Mouse (Mus musculus): ENCODE results near the gene Akain1. TPM values are rescaled to one million over a fixed set of nuclear protein-coding genes. Genes with fewer than 3 reads are reported as not detected.

Gene Akain1
- total RNA-seq, 1 experiment, result not detected

- DNase-seq (ENCODE audit: low read depth, low spot score), result no peak
- Histone ChIP-seq H3K9ac (ENCODE audit: insufficient read depth, low read depth, low read length, poor library complexity, severe bottlenecking) (no peak overlapping the region), H3K9me3 (ENCODE audit: control insufficient read depth, insufficient read depth, low read depth, low read length) (no peaks in the 10 kb centered on the region), H3K4me3 (ENCODE audit: insufficient read depth in 1 of 2, low read depth in 1 of 2, low read length in 2 of 2, poor library complexity in 1 of 2, severe bottlenecking in 1 of 2) (no peak overlapping the region), H3K36me3 (ENCODE audit: control insufficient read depth, insufficient read depth, low read length, poor library complexity, severe bottlenecking) (no peaks in the 10 kb centered on the region), H3K27ac (ENCODE audit: insufficient read depth, low read depth, low read length, poor library complexity, severe bottlenecking) (no peak overlapping the region), H3K4me1 (ENCODE audit: control insufficient read depth in 2 of 2, insufficient read depth in 2 of 2, low read length in 2 of 2, poor library complexity in 1 of 2) (peaks cover 0 to 3% of the 10 kb centered on the region in 2 experiments; a peak in 1 of 4 replicates)
- no peak for TF ChIP-seq CHD2 (IDR thresholded peaks at IDR 0.05; ENCODE audit: low read depth, low read length)
- no peak for TF ChIP-seq ZNF384 (IDR thresholded peaks at IDR 0.05; ENCODE audit: low read depth, low read length)
- TF ChIP-seq ZC3H11A (IDR thresholded peaks at IDR 0.05; ENCODE audit: borderline replicate concordance, low read depth, low read length), result no peak
- TF ChIP-seq MAFK (IDR thresholded peaks at IDR 0.05; ENCODE audit: insufficient read depth, low read depth, low read length), result no peak
- in situ Hi-C loops (cut with MboI; ENCODE audit: low sequenced_read_pairs in 2 of 2, unreplicated experiment in 2 of 2), result no loop called here
These were observed 38.0 kb upstream of the Akain1 start for GRCm38 (mm10) chr17:69401146-69401545.

- no peaks in the 10 kb centered on the region for H3K36me3 ChIP-seq (ENCODE audit: control insufficient read depth, insufficient read depth, low read length, poor library complexity, severe bottlenecking)
- H3K9me3 ChIP-seq (ENCODE audit: control insufficient read depth, insufficient read depth, low read depth, low read length), result no peaks in the 10 kb centered on the region
- no peaks in the 10 kb centered on the region for H3K4me1 ChIP-seq (ENCODE audit: control insufficient read depth in 2 of 2, insufficient read depth in 2 of 2, low read length in 2 of 2, poor library complexity in 1 of 2)
- H3K9ac ChIP-seq (ENCODE audit: insufficient read depth, low read depth, low read length, poor library complexity, severe bottlenecking), result peak overlapping the region; percentile 94; the same call in 1 of the 2 replicates
- DNase-seq (ENCODE audit: low read depth, low spot score), result no peak
- no peak overlapping the region for H3K27ac ChIP-seq (ENCODE audit: insufficient read depth, low read depth, low read length, poor library complexity, severe bottlenecking)
- no peak for TF ChIP-seq ZC3H11A (IDR thresholded peaks at IDR 0.05; ENCODE audit: borderline replicate concordance, low read depth, low read length)
- no peak for TF ChIP-seq MAFK (IDR thresholded peaks at IDR 0.05; ENCODE audit: insufficient read depth, low read depth, low read length)
- no peak for TF ChIP-seq ZNF384 (IDR thresholded peaks at IDR 0.05; ENCODE audit: low read depth, low read length)
- no peak for TF ChIP-seq HCFC1 (IDR thresholded peaks at IDR 0.05; ENCODE audit: borderline replicate concordance, insufficient read depth, low read length)
- no peak for TF ChIP-seq CHD2 (IDR thresholded peaks at IDR 0.05; ENCODE audit: low read depth, low read length)
- H3K4me3 ChIP-seq (ENCODE audit: insufficient read depth in 1 of 2, low read depth in 1 of 2, low read length in 2 of 2, poor library complexity in 1 of 2, severe bottlenecking in 1 of 2), result peak overlapping the region; percentile 75 to 91; a peak in 3 of 4 replicates
- in situ Hi-C loops (cut with MboI; ENCODE audit: low sequenced_read_pairs in 2 of 2, unreplicated experiment in 2 of 2), result no loop called here
These were observed 23.0 kb upstream of the Akain1 start for GRCm38 (mm10) chr17:69416163-69416562.

DNA sequence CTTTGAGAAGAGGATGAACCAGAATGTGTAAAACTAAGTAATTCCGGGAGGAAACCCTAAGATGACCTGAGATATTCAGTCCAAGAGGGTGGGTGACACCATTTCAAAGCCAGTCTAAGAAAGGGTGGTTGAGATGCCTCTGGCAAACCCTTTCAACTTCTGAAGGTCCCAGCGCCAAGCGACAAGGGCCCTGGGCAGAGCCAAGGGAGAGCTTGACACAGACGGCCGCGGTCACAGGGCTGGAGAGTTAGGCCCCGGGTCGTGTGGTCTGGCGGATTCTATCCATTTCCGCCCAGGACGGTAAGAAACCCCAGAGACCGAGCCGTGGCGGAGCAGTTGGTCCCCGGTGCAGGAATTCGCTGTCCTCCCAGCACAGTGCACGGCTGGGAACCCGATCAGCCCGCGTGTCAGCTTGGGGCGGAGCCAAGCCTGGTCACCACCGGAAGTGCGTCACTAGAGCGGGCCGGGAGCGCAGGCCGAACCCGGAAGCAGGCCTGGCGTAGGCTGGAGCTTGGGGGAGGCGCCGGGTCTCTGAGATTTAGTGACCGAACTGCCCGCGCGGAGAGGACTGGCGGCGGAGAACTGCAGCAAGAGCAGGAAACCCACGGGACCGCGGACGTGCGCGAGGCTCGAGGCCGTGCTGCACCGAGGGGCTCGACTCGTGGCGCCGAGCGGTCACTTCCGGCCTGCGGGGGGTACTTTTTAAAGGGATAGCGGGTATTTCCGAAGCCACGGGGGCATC lies 22.0 kb upstream of the Akain1 start:
- Histone ChIP-seq H3K36me3 (ENCODE audit: control insufficient read depth, insufficient read depth, low read length, poor library complexity, severe bottlenecking) (no peaks in the 10 kb centered on the region), H3K9ac (ENCODE audit: insufficient read depth, low read depth, low read length, poor library complexity, severe bottlenecking) (peak overlapping the region; percentile 94), H3K9me3 (ENCODE audit: control insufficient read depth, insufficient read depth, low read depth, low read length) (no peaks in the 10 kb centered on the region), H3K27ac (ENCODE audit: insufficient read depth, low read depth, low read length, poor library complexity, severe bottlenecking) (peak overlapping the region; percentile 23), H3K4me3 (ENCODE audit: insufficient read depth in 1 of 2, low read depth in 1 of 2, low read length in 2 of 2, poor library complexity in 1 of 2, severe bottlenecking in 1 of 2) (peak overlapping the region; percentile 75 to 91), H3K4me1 (ENCODE audit: control insufficient read depth in 2 of 2, insufficient read depth in 2 of 2, low read length in 2 of 2, poor library complexity in 1 of 2) (peaks cover 2% of the 10 kb centered on the region in 2 experiments; a peak in 1 of 4 replicates)
- in situ Hi-C loops (cut with MboI; ENCODE audit: low sequenced_read_pairs in 2 of 2, unreplicated experiment in 2 of 2), result no loop called here
- DNase-seq (ENCODE audit: low read depth, low spot score), result peak; percentile 85
- TF ChIP-seq ZNF384 (IDR thresholded peaks at IDR 0.05; ENCODE audit: low read depth, low read length) (no peak), HCFC1 (IDR thresholded peaks at IDR 0.05; ENCODE audit: borderline replicate concordance, insufficient read depth, low read length) (peak; percentile 70)

DNA sequence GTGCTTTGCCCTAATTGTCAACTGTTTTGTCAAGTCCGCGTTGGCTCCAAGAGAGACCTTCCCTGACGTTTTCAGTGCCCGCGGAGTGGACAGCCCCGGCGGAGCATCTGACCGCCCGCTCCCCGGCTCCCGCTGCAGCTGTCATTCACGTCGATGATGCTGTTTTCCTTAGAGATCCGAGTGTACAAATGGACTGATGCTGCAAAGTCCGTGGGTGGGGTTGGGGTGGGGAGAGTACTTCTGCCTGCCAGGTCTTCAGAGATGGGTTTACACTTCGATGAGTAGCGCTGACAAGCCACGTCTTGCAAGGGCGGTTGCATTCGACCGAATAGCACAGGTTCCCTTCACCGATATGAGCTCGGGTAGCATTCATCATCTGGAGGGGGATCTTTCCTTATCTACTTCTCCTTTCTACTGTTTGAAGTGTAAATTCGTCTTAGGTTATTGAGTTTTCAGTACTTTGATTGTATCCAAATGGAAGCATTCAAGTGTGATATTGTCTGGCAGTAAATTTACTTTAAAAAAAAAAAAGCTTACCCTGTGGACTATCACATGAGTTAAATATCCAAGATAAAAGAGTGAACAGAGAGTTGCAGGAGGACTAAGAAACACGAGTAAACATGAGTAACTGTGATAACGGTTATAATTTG lies 21.3 kb upstream of the Akain1 start:
- H3K9ac ChIP-seq (ENCODE audit: insufficient read depth, low read depth, low read length, poor library complexity, severe bottlenecking), result peak overlapping the region; percentile 94
- no peaks in the 10 kb centered on the region for H3K36me3 ChIP-seq (ENCODE audit: control insufficient read depth, insufficient read depth, low read length, poor library complexity, severe bottlenecking)
- no peak overlapping the region for H3K27ac ChIP-seq (ENCODE audit: insufficient read depth, low read depth, low read length, poor library complexity, severe bottlenecking)
- no peaks in the 10 kb centered on the region for H3K9me3 ChIP-seq (ENCODE audit: control insufficient read depth, insufficient read depth, low read depth, low read length)
- in situ Hi-C loops (cut with MboI; ENCODE audit: low sequenced_read_pairs in 2 of 2, unreplicated experiment in 2 of 2), result no loop called here
- peak overlapping the region; percentile 75 to 91 for H3K4me3 ChIP-seq (ENCODE audit: insufficient read depth in 1 of 2, low read depth in 1 of 2, low read length in 2 of 2, poor library complexity in 1 of 2, severe bottlenecking in 1 of 2)
- DNase-seq (ENCODE audit: low read depth, low spot score), result no peak
- peaks cover 2% of the 10 kb centered on the region in 2 experiments; a peak in 1 of 4 replicates for H3K4me1 ChIP-seq (ENCODE audit: control insufficient read depth in 2 of 2, insufficient read depth in 2 of 2, low read length in 2 of 2, poor library complexity in 1 of 2)
- no peak for TF ChIP-seq ZC3H11A (IDR thresholded peaks at IDR 0.05; ENCODE audit: borderline replicate concordance, low read depth, low read length)
- TF ChIP-seq HCFC1 (IDR thresholded peaks at IDR 0.05; ENCODE audit: borderline replicate concordance, insufficient read depth, low read length), result no peak
- TF ChIP-seq CHD2 (IDR thresholded peaks at IDR 0.05; ENCODE audit: low read depth, low read length), result no peak
- TF ChIP-seq MAFK (IDR thresholded peaks at IDR 0.05; ENCODE audit: insufficient read depth, low read depth, low read length), result no peak
- no peak for TF ChIP-seq ZNF384 (IDR thresholded peaks at IDR 0.05; ENCODE audit: low read depth, low read length)
